32 mouse cellular contexts compared by ENCODE assay signal in genomic region chr17:67666981-67667380, GRCm38 (mm10). TPM values are rescaled to one million over a fixed set of nuclear protein-coding genes. Genes with fewer than 3 reads are reported as not detected.
"Had no signal": no experiment of that assay in that cellular context is flagged by ENCODE, and none has a peak within 500 bp of the region (broad histone marks: within the 10 kb centered on the region; RNA-seq: fewer than 3 reads in every experiment).

No protein-coding gene starts in this region.

- H3K4me1 ChIP-seq: liver, embryonic 13.5 days had no signal

- H3K27ac ChIP-seq: left cerebral cortex, adult 2 months; liver, embryonic 13.5 days; stomach, postnatal 0 days had no signal

- H3K9ac ChIP-seq: liver, embryonic 13.5 days had no signal

- H3K4me3 ChIP-seq: left cerebral cortex, adult 2 months; liver, embryonic 13.5 days had no signal

- DNase-seq: kidney, adult 11 months; kidney, adult 8-10 months; kidney, postnatal 14 days; layer of hippocampus, postnatal 36 days; liver, embryonic 13.5 days; lung, adult 2 months; lung, postnatal 14 days; lung, postnatal 4 days; midbrain, embryonic 14.5 days; right cerebral cortex, adult 18-20 months; right cerebral cortex, postnatal 14 days; right cerebral cortex, postnatal 4 days; thymus, adult 18-20 months; thymus, postnatal 36 days had no signal

- H3K9me3 ChIP-seq: liver, embryonic 13.5 days had no signal

- H3K4me2 ChIP-seq: liver, embryonic 13.5 days; midbrain, embryonic 11.5 days had no signal

- H3K36me3 ChIP-seq: liver, embryonic 13.5 days had no signal

- H3K27me3 ChIP-seq: liver, embryonic 13.5 days had no signal

RNA-seq across cellular contexts. Expression of gene Lama1, which starts 30.1 kb away (rescaled TPM):
- total RNA-seq: megakaryocyte progenitor cell, adult 5-6 weeks; megakaryocyte-erythroid progenitor cell, adult 5-6 weeks had no signal

RNA-seq across cellular contexts. Expression of gene Lrrc30, which starts 34.5 kb away (rescaled TPM):
- total RNA-seq: layer of hippocampus, adult 8-10 months; layer of hippocampus, postnatal 10 days; layer of hippocampus, postnatal 36 days; left cerebral cortex, adult 2 months; left cerebral cortex, postnatal 10 days; left cerebral cortex, postnatal 36 days; liver, adult 2 months; megakaryocyte progenitor cell, adult 5-6 weeks; megakaryocyte-erythroid progenitor cell, adult 5-6 weeks; midbrain, postnatal 0 days had no signal
- polyA plus RNA-seq: kidney, embryonic 16.5 days; large intestine, adult 2 months; liver, adult 2 months; liver, embryonic 13.5 days; liver, embryonic 16.5 days; lung, adult 2 months; lung, embryonic 16.5 days; midbrain, embryonic 11.5 days; midbrain, embryonic 14.5 days; midbrain, postnatal 0 days; neural tube, embryonic 11.5 days; neural tube, embryonic 14.5 days; stomach, embryonic 14.5 days; stomach, postnatal 0 days had no signal
